Mouse (Mus musculus): ENCODE measurements around the gene Sri. TPM values are rescaled to one million over a fixed set of nuclear protein-coding genes. Genes with fewer than 3 reads are reported as not detected.

Gene Sri
- total RNA-seq, 2 experiments from 2014 or later = 121 to 132 TPM

- no peak for DNase-seq
Measured at GRCm38 (mm10) chr5:8111691-8112090, 65.8 kb downstream of the Sri start.

- peak; percentile 47 for DNase-seq
Measured at GRCm38 (mm10) chr5:8112246-8112645, 66.4 kb downstream of the Sri start.

- no peak for DNase-seq
Measured at GRCm38 (mm10) chr5:8116561-8117168, 70.8 kb downstream of the Sri start.

Other genes with a start within 250 kb of the Sri start
- gene Steap4, start 85.6 kb upstream of the Sri start, total RNA-seq (2021) = 10 to 100 TPM; 36.1 to 42.8 TPM

Measured in adrenal gland, postnatal 10 days (tissue).